Comparison of ENCODE assay signal across 22 mouse cellular contexts in genomic region chr12:13691394-13692165, GRCm38 (mm10).
DNase-seq lines count a peak whose midpoint lies in the region; ATAC-seq and TF ChIP-seq lines count a peak whose summit lies in the region.
"Had no signal": no experiment of that assay in that cellular context is flagged by ENCODE, and none has a peak within 500 bp of the region (broad histone marks: within the 10 kb centered on the region; RNA-seq: fewer than 3 reads in every experiment).

No protein-coding gene starts in this region.

- no peaks in the 10 kb centered on the region for H3K27me3 ChIP-seq in hindbrain, embryonic 10.5 days (ENCODE audit: insufficient read depth, poor library complexity, severe bottlenecking)
- no peaks in the 10 kb centered on the region for H3K27me3 ChIP-seq in hindbrain, postnatal 0 days (ENCODE audit: insufficient read depth, low read length)
- H3K27me3 ChIP-seq in midbrain, embryonic 13.5 days: no peaks in the 10 kb centered on the region
- H3K27me3 ChIP-seq: limb, embryonic 13.5 days; liver, embryonic 12.5 days had no signal

- DNase-seq in hindbrain, embryonic 10.5 days (ENCODE audit: low spot score): peak; percentile 7
- DNase-seq in hindbrain, postnatal 0 days (ENCODE audit: low spot score): no peak
- peak; percentile 44 for DNase-seq in R1 (ENCODE audit: low read depth, low spot score)
- DNase-seq in ZHBTc4 (ENCODE audit: low read depth, low spot score): peak; percentile 1
- DNase-seq in heart, postnatal 25 days (ENCODE audit: low spot score): no peak
- no peak for DNase-seq in B cell, adult 2 months
- DNase-seq: adrenal gland, postnatal 14 days; cerebellum, adult 8-10 months; gastrocnemius, postnatal 25 days; heart, postnatal 36 days; kidney, adult 18-20 months; layer of hippocampus, adult 9-11 months; lung, adult 18-20 months; lung, postnatal 10 days; retina, postnatal 1 day; right cerebral cortex, postnatal 25 days; spleen, adult 18-20 months; thymus, postnatal 14 days had no signal

- H3K36me3 ChIP-seq in hindbrain, embryonic 10.5 days: no peaks in the 10 kb centered on the region
- H3K36me3 ChIP-seq in hindbrain, postnatal 0 days (ENCODE audit: insufficient read depth, low read length): no peaks in the 10 kb centered on the region
- H3K36me3 ChIP-seq in midbrain, embryonic 13.5 days: no peaks in the 10 kb centered on the region
- H3K36me3 ChIP-seq: limb, embryonic 13.5 days; liver, embryonic 12.5 days had no signal

- no peak for ATAC-seq in hindbrain, postnatal 0 days
- peak; percentile 68 for ATAC-seq in midbrain, embryonic 13.5 days
- ATAC-seq: inflammation-experienced regulatory T-cells, adult 6 months; liver, embryonic 12.5 days had no signal

- intact Hi-C loops in heart, postnatal 25 days (cut with DNase I): no loop called here

- no peaks in the 10 kb centered on the region for H3K9me3 ChIP-seq in hindbrain, embryonic 10.5 days
- no peaks in the 10 kb centered on the region for H3K9me3 ChIP-seq in hindbrain, postnatal 0 days (ENCODE audit: low read length)
- no peaks in the 10 kb centered on the region for H3K9me3 ChIP-seq in midbrain, embryonic 13.5 days
- H3K9me3 ChIP-seq: limb, embryonic 13.5 days; liver, embryonic 12.5 days had no signal

- no peak overlapping the region for H3K4me2 ChIP-seq in hindbrain, postnatal 0 days (ENCODE audit: low read depth, low read length)
- no peak overlapping the region for H3K4me2 ChIP-seq in midbrain, embryonic 13.5 days (replicated peaks)
- H3K4me2 ChIP-seq: limb, embryonic 13.5 days; liver, embryonic 12.5 days had no signal

- peaks cover 12% of the 10 kb centered on the region for H3K4me1 ChIP-seq in hindbrain, embryonic 10.5 days (replicated peaks)
- no peaks in the 10 kb centered on the region for H3K4me1 ChIP-seq in hindbrain, postnatal 0 days (ENCODE audit: insufficient read depth, low read length)
- peaks cover 8% of the 10 kb centered on the region for H3K4me1 ChIP-seq in midbrain, embryonic 13.5 days (replicated peaks)
- H3K4me1 ChIP-seq: limb, embryonic 13.5 days; liver, embryonic 12.5 days had no signal

- H3K9ac ChIP-seq in hindbrain, postnatal 0 days (replicated peaks; ENCODE audit: low read length): no peak overlapping the region
- no peak overlapping the region for H3K9ac ChIP-seq in midbrain, embryonic 13.5 days (replicated peaks)
- H3K9ac ChIP-seq: limb, embryonic 13.5 days; liver, embryonic 12.5 days had no signal

- no peak for TF ChIP-seq CTCF in hindbrain, postnatal 0 days (IDR thresholded peaks at IDR 0.05; ENCODE audit: low read depth)

- H3K27ac ChIP-seq in hindbrain, embryonic 10.5 days: peak overlapping the region; percentile 67
- H3K27ac ChIP-seq in hindbrain, postnatal 0 days: no peak overlapping the region
- H3K27ac ChIP-seq in midbrain, embryonic 13.5 days: no peak overlapping the region
- H3K27ac ChIP-seq: limb, embryonic 13.5 days; liver, embryonic 12.5 days had no signal

- H3K4me3 ChIP-seq in hindbrain, embryonic 10.5 days: no peak overlapping the region
- no peak overlapping the region for H3K4me3 ChIP-seq in hindbrain, postnatal 0 days (ENCODE audit: low read length)
- H3K4me3 ChIP-seq in midbrain, embryonic 13.5 days (replicated peaks): no peak overlapping the region
- H3K4me3 ChIP-seq: limb, embryonic 13.5 days; liver, embryonic 12.5 days had no signal

- WGBS in hindbrain, embryonic 10.5 days: 55% methylated on average over 2 of the region's 2 CpGs
- 54% methylated on average over 2 of the region's 2 CpGs for WGBS in hindbrain, postnatal 0 days
- 44% methylated on average over 2 of the region's 2 CpGs for WGBS in midbrain, embryonic 13.5 days

Comparison
In these comparisons a context has a peak if more than half of its experiments do, and no peak if none do; other contexts are left out.
1. DNase-seq: peak in hindbrain, embryonic 10.5 days (single experiment), R1 (single experiment) and ZHBTc4 (single experiment); none in hindbrain, postnatal 0 days (single experiment), heart, postnatal 25 days (single experiment) and B cell, adult 2 months (0 of 2).